Mouse (Mus musculus) liver, embryonic 14.5 days (tissue): Measurements from ENCODE around the gene Sart1. TPM values are rescaled to one million over a fixed set of nuclear protein-coding genes. Genes with fewer than 3 reads are reported as not detected.

Experiments
- ATAC-seq: fragments of 200-750 bp; cut with Nextera tagmentation; 2 replicates; pipeline ENCODE4 v1.8.0; 2017; ENCODE audit warnings: moderate number of reproducible peaks, mild to moderate bottlenecking, moderate library complexity; ENCODE audit not compliant: insufficient read depth
- DNase-seq, 3 experiments: peaks; one replicate each; pipeline ENCODE4 v3.0.0-alpha.2; 2012 to 2013; ENCODE audit warnings: low read depth in 3 of 3, low spot score in 3 of 3
- H3K27ac ChIP-seq: fragments of 300-500 bp; sonication (generic); 2 replicates; pipeline ENCODE4 v1.5.1; 2014; ENCODE audit warnings: moderate library complexity, mild to moderate bottlenecking, control low read depth, inconsistent platforms
- H3K27me3 ChIP-seq: fragments of 300-500 bp; sonication (generic); 2 replicates; pipeline ENCODE4 v1.6.1; 2014; ENCODE audit warnings: mild to moderate bottlenecking, low read length, moderate library complexity; ENCODE audit not compliant: control insufficient read depth, insufficient read depth
- H3K36me3 ChIP-seq: fragments of 300-500 bp; sonication (generic); replicated peaks from 2 replicates; pipeline ENCODE4 v1.6.1; 2014; ENCODE audit warnings: low read depth; ENCODE audit not compliant: control insufficient read depth, insufficient read depth
- H3K4me1 ChIP-seq, 2 experiments: fragments of 200-500 bp in 1 of 2; fragments of 300-500 bp in 1 of 2; sonication (generic) in 1 of 2; replicated peaks; 2 replicates each; pipeline ENCODE4 v1.6.1; 2012 to 2014; ENCODE audit warnings: antibody characterized with exemption in 1 of 2, inconsistent platforms in 1 of 2, low read length in 1 of 2; ENCODE audit not compliant: control insufficient read depth in 2 of 2, insufficient read depth in 2 of 2
- H3K4me2 ChIP-seq: fragments of 300-500 bp; sonication (generic); 2 replicates; pipeline ENCODE4 v1.6.1; 2014; ENCODE audit warnings: low read depth, mild to moderate bottlenecking, control low read depth, moderate library complexity
- H3K4me3 ChIP-seq, 2 experiments: fragments of 200-500 bp in 1 of 2; fragments of 300-500 bp in 1 of 2; sonication (generic) in 1 of 2; 2 replicates each; pipeline ENCODE4 v1.5.1; 2012 to 2014; ENCODE audit warnings: low read depth in 2 of 2, low read length in 2 of 2, mild to moderate bottlenecking in 2 of 2, control low read depth in 1 of 2, inconsistent platforms in 1 of 2, moderate library complexity in 1 of 2; ENCODE audit not compliant: insufficient read depth in 1 of 2
- H3K9ac ChIP-seq: fragments of 300-500 bp; sonication (generic); replicated peaks from 2 replicates; pipeline ENCODE4 v1.6.1; 2014; ENCODE audit warnings: mild to moderate bottlenecking, control low read depth, moderate library complexity
- H3K9me3 ChIP-seq: fragments of 300-500 bp; sonication (generic); 2 replicates; pipeline ENCODE4 v1.6.1; 2016; ENCODE audit warnings: low read length, mixed read lengths; ENCODE audit not compliant: control insufficient read depth
- CTCF ChIP-seq: IDR thresholded peaks from 2 replicates; pipeline ENCODE4 v1.5.1; 2016; ENCODE audit warnings: antibody characterized with exemption, low read depth, control low read depth
- EP300 ChIP-seq: IDR thresholded peaks from 2 replicates; pipeline ENCODE4 v1.6.1; 2016; ENCODE audit warnings: antibody characterized with exemption, low read depth
- WGBS: fragments of 180-500 bp; shearing (Covaris S2); extraction: QIAGEN DNeasy Blood & Tissue Kit; methylation state at CpG from one replicate; pipeline ENCODE4 v1.1.7; 2014; ENCODE audit not compliant: insufficient replicate concordance; 5-methylcytosine and 5-hydroxymethylcytosine counted together
- polyA plus RNA-seq, 2 experiments: library from polyadenylated mRNA; depleted of rRNA in 1 of 2; stranded (reverse) in 1 of 2; unstranded in 1 of 2; fragments of >200 nt; fragmentation: Nextera tagmentation in 1 of 2; extraction: Ambion mirVana in 1 of 2; gene quantifications; 2 replicates each; pipeline versions ENCODE4 v1.2.1 to v1.2.3; 2012 to 2014

Sart1 gene
- polyA plus RNA-seq, 2 experiments = 21.7 to 24.1 TPM

GRCm38 (mm10) chr19:5334741-5335140 is 53.8 kb downstream of the Sart1 start:
- H3K4me3 ChIP-seq = no peak overlapping the region
- no peak for TF ChIP-seq CTCF
- no peaks in the 10 kb centered on the region for H3K27me3 ChIP-seq
- no peaks in the 10 kb centered on the region for H3K36me3 ChIP-seq
- WGBS = 64% methylated on average over 5 of the region's 5 CpGs
- no peaks in the 10 kb centered on the region for H3K4me1 ChIP-seq
- no peak overlapping the region for H3K27ac ChIP-seq
- no peak overlapping the region for H3K9ac ChIP-seq
- H3K9me3 ChIP-seq = no peaks in the 10 kb centered on the region
- no peak overlapping the region for H3K4me2 ChIP-seq
- DNase-seq (no peak), ATAC-seq (no peak)

GRCm38 (mm10) chr19:5327970-5328369 is 60.5 kb downstream of the Sart1 start:
- Histone ChIP-seq H3K4me3 (no peak overlapping the region), H3K36me3 (no peaks in the 10 kb centered on the region), H3K4me2 (no peak overlapping the region), H3K4me1 (no peaks in the 10 kb centered on the region), H3K27me3 (no peaks in the 10 kb centered on the region), H3K9ac (no peak overlapping the region), H3K9me3 (no peaks in the 10 kb centered on the region), H3K27ac (no peak overlapping the region)
- 72% methylated on average over 19 of the region's 19 CpGs for WGBS
- DNase-seq (no peak), ATAC-seq (no peak)
- TF ChIP-seq CTCF (no peak), EP300 (no peak)

Other genes with a start within 250 kb of the Sart1 start
- 8.3 and 10.5 TPM in 2 replicates for gene Pacs1, start 115.6 kb downstream of the Sart1 start, polyA plus RNA-seq (2012; rRNA removed)
- 8.2 and 9.9 TPM in 2 replicates for gene Pacs1, start 115.6 kb downstream of the Sart1 start, polyA plus RNA-seq (2014; fragmentation: Nextera tagmentation; extraction: Ambion mirVana)
- gene Sf3b2, start 93.2 kb downstream of the Sart1 start, polyA plus RNA-seq (2012; rRNA removed) = 45.0 and 52.5 TPM in 2 replicates
- gene Sf3b2, start 93.2 kb downstream of the Sart1 start, polyA plus RNA-seq (2014; fragmentation: Nextera tagmentation; extraction: Ambion mirVana) = 98.4 and 116 TPM in 2 replicates
- gene Gal3st3, start 90.4 kb downstream of the Sart1 start, polyA plus RNA-seq (2012; rRNA removed) = 0.03 and 0.08 TPM in 2 replicates
- 0.04 TPM in 1 of 2 replicates, not detected in the other for gene Gal3st3, start 90.4 kb downstream of the Sart1 start, polyA plus RNA-seq (2014; fragmentation: Nextera tagmentation; extraction: Ambion mirVana)
- gene Catsper1, start 53.0 kb downstream of the Sart1 start, polyA plus RNA-seq (2012; rRNA removed) = not detected in 2 replicates
- gene Catsper1, start 53.0 kb downstream of the Sart1 start, polyA plus RNA-seq (2014; fragmentation: Nextera tagmentation; extraction: Ambion mirVana) = not detected in 2 replicates
- gene Cst6, start 39.1 kb downstream of the Sart1 start, polyA plus RNA-seq (2012; rRNA removed) = 0.01 and 0.06 TPM in 2 replicates
- 0.43 TPM in 1 of 2 replicates, not detected in the other for gene Cst6, start 39.1 kb downstream of the Sart1 start, polyA plus RNA-seq (2014; fragmentation: Nextera tagmentation; extraction: Ambion mirVana)
- gene Eif1ad, start 22.0 kb downstream of the Sart1 start, polyA plus RNA-seq (2012; rRNA removed) = 18.4 and 22.0 TPM in 2 replicates
- 22.9 and 24.3 TPM in 2 replicates for gene Eif1ad, start 22.0 kb downstream of the Sart1 start, polyA plus RNA-seq (2014; fragmentation: Nextera tagmentation; extraction: Ambion mirVana)
- 116 and 125 TPM in 2 replicates for gene Banf1, start 21.5 kb downstream of the Sart1 start, polyA plus RNA-seq (2012; rRNA removed)
- gene Banf1, start 21.5 kb downstream of the Sart1 start, polyA plus RNA-seq (2014; fragmentation: Nextera tagmentation; extraction: Ambion mirVana) = 263 and 278 TPM in 2 replicates
- gene Tsga10ip, start 13.8 kb upstream of the Sart1 start, polyA plus RNA-seq (2012; rRNA removed) = not detected in 2 replicates
- gene Tsga10ip, start 13.8 kb upstream of the Sart1 start, polyA plus RNA-seq (2014; fragmentation: Nextera tagmentation; extraction: Ambion mirVana) = 0.09 TPM in 1 of 2 replicates, not detected in the other
- 38.6 and 64.0 TPM in 2 replicates for gene Drap1, start 36.3 kb upstream of the Sart1 start, polyA plus RNA-seq (2012; rRNA removed)
- 58.5 and 58.9 TPM in 2 replicates for gene Drap1, start 36.3 kb upstream of the Sart1 start, polyA plus RNA-seq (2014; fragmentation: Nextera tagmentation; extraction: Ambion mirVana)
- gene AI837181, start 36.4 kb upstream of the Sart1 start, polyA plus RNA-seq (2012; rRNA removed) = 16.7 and 19.9 TPM in 2 replicates
- gene AI837181, start 36.4 kb upstream of the Sart1 start, polyA plus RNA-seq (2014; fragmentation: Nextera tagmentation; extraction: Ambion mirVana) = 10.7 and 11.9 TPM in 2 replicates
- gene Fosl1, start 58.8 kb upstream of the Sart1 start, polyA plus RNA-seq (2012; rRNA removed) = 0.02 TPM in 1 of 2 replicates, not detected in the other
- gene Fosl1, start 58.8 kb upstream of the Sart1 start, polyA plus RNA-seq (2014; fragmentation: Nextera tagmentation; extraction: Ambion mirVana) = not detected in 2 replicates
- gene Ccdc85b, start 69.2 kb upstream of the Sart1 start, polyA plus RNA-seq (2012; rRNA removed) = 1.00 and 1.4 TPM in 2 replicates
- gene Ccdc85b, start 69.2 kb upstream of the Sart1 start, polyA plus RNA-seq (2014; fragmentation: Nextera tagmentation; extraction: Ambion mirVana) = 1.0 and 1.2 TPM in 2 replicates
- gene Fibp, start 71.9 kb upstream of the Sart1 start, polyA plus RNA-seq (2012; rRNA removed) = 19.1 and 22.9 TPM in 2 replicates
- gene Fibp, start 71.9 kb upstream of the Sart1 start, polyA plus RNA-seq (2014; fragmentation: Nextera tagmentation; extraction: Ambion mirVana) = 20.8 and 30.6 TPM in 2 replicates
- gene Ctsw, start 79.8 kb upstream of the Sart1 start, polyA plus RNA-seq (2012; rRNA removed) = 0.27 and 0.37 TPM in 2 replicates
- 0.21 and 0.25 TPM in 2 replicates for gene Ctsw, start 79.8 kb upstream of the Sart1 start, polyA plus RNA-seq (2014; fragmentation: Nextera tagmentation; extraction: Ambion mirVana)
- 11.4 and 17.5 TPM in 2 replicates for gene Efemp2, start 85.3 kb upstream of the Sart1 start, polyA plus RNA-seq (2012; rRNA removed)
- gene Efemp2, start 85.3 kb upstream of the Sart1 start, polyA plus RNA-seq (2014; fragmentation: Nextera tagmentation; extraction: Ambion mirVana) = 11.4 and 11.6 TPM in 2 replicates
- 11.3 and 11.4 TPM in 2 replicates for gene Mus81, start 99.7 kb upstream of the Sart1 start, polyA plus RNA-seq (2012; rRNA removed)
- gene Mus81, start 99.7 kb upstream of the Sart1 start, polyA plus RNA-seq (2014; fragmentation: Nextera tagmentation; extraction: Ambion mirVana) = 13.8 and 15.6 TPM in 2 replicates
- gene Cfl1, start 101.8 kb upstream of the Sart1 start, polyA plus RNA-seq (2012; rRNA removed) = 432 and 443 TPM in 2 replicates
- gene Cfl1, start 101.8 kb upstream of the Sart1 start, polyA plus RNA-seq (2014; fragmentation: Nextera tagmentation; extraction: Ambion mirVana) = 1,304 and 1,332 TPM in 2 replicates
- gene 1700020D05Rik, start 115.1 kb upstream of the Sart1 start, polyA plus RNA-seq (2012; rRNA removed) = 0.81 TPM in 2 replicates
- gene 1700020D05Rik, start 115.1 kb upstream of the Sart1 start, polyA plus RNA-seq (2014; fragmentation: Nextera tagmentation; extraction: Ambion mirVana) = not detected in 2 replicates
- gene Snx32, start 121.8 kb upstream of the Sart1 start, polyA plus RNA-seq (2012; rRNA removed) = 9.0 and 9.3 TPM in 2 replicates
- gene Snx32, start 121.8 kb upstream of the Sart1 start, polyA plus RNA-seq (2014; fragmentation: Nextera tagmentation; extraction: Ambion mirVana) = 4.7 and 5.5 TPM in 2 replicates
- gene Ovol1, start 171.9 kb upstream of the Sart1 start, polyA plus RNA-seq (2012; rRNA removed) = 0.01 and 0.02 TPM in 2 replicates
- gene Ovol1, start 171.9 kb upstream of the Sart1 start, polyA plus RNA-seq (2014; fragmentation: Nextera tagmentation; extraction: Ambion mirVana) = not detected in 2 replicates
- gene Ap5b1, start 179.3 kb upstream of the Sart1 start, polyA plus RNA-seq (2012; rRNA removed) = 1.3 and 1.5 TPM in 2 replicates
- 1.4 and 1.8 TPM in 2 replicates for gene Ap5b1, start 179.3 kb upstream of the Sart1 start, polyA plus RNA-seq (2014; fragmentation: Nextera tagmentation; extraction: Ambion mirVana)
- 69.9 and 87.7 TPM in 2 replicates for gene Rnaseh2c, start 213.2 kb upstream of the Sart1 start, polyA plus RNA-seq (2012; rRNA removed)
- 115 and 129 TPM in 2 replicates for gene Rnaseh2c, start 213.2 kb upstream of the Sart1 start, polyA plus RNA-seq (2014; fragmentation: Nextera tagmentation; extraction: Ambion mirVana)
- 21.0 and 25.6 TPM in 2 replicates for gene Kat5, start 221.5 kb upstream of the Sart1 start, polyA plus RNA-seq (2012; rRNA removed)
- 8.5 and 10.0 TPM in 2 replicates for gene Kat5, start 221.5 kb upstream of the Sart1 start, polyA plus RNA-seq (2014; fragmentation: Nextera tagmentation; extraction: Ambion mirVana)
- 14.8 and 19.9 TPM in 2 replicates for gene Rela, start 248.8 kb upstream of the Sart1 start, polyA plus RNA-seq (2012; rRNA removed)
- 18.9 and 21.9 TPM in 2 replicates for gene Rela, start 248.8 kb upstream of the Sart1 start, polyA plus RNA-seq (2014; fragmentation: Nextera tagmentation; extraction: Ambion mirVana)